Mouse (Mus musculus) c-Kit-positive CD71-negative TER-119-negative erythroid progenitor cells, embryonic 14.5 days (primary cell): ENCODE results near the gene Acta1.

Experiments
- DNase-seq: peaks from one replicate; pipeline ENCODE4 v3.0.0-alpha.2; 2013; ENCODE audit warnings: low read depth

Acta1 gene

GRCm38 (mm10) chr8:123844341-123844740 is 50.2 kb downstream of the Acta1 start:
- no peak for DNase-seq

GRCm38 (mm10) chr8:123842086-123842485 is 52.5 kb downstream of the Acta1 start:
- DNase-seq: no peak
